Mouse (Mus musculus): ENCODE measurements around the gene Mctp2. TPM values are rescaled to one million over a fixed set of nuclear protein-coding genes. Genes with fewer than 3 reads are reported as not detected.

Mctp2 gene
- polyA plus RNA-seq, 1 experiment = 3.7 TPM

DNA sequence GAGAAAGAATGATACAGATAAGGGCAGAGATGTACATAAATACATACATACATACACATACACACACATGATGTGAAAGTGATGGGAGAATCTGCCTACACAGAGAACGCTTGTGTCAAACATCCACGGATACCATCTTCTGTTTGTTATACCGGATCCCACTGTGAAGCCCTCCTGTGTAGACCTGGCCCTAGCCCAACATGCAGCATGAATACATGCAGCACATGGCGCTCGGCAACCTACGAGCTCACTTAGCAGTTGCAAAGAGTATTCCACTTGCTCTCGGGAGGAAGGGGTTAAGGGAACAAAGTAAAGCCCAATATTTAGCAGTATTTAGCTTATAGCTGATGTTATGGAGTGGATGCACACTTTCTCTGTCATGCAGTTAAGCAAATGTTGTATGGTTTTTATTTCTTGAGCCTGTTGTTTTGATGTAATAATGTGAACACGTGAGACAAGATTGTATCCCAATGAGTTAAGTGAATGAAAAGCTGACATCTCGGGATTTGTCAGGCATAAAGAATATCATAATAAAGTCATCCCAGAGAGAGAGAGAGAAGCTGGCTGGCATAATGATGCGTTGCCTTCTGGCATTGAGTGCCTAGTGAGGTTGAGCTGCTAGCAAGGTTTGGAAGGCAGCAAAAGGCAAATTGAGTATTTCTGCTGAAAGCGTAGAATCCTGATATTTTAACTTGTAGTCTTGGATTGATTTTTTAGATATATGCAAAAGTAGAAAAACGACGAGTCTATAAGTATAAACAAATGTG, 234.8 kb downstream of the Mctp2 start:
- no peak overlapping the region for H3K27ac ChIP-seq (ENCODE audit: control insufficient read depth, insufficient read depth, low read length)
- no peaks in the 10 kb centered on the region for H3K4me1 ChIP-seq (replicated peaks; ENCODE audit: control insufficient read depth, insufficient read depth, low read length)
- no peak for TF ChIP-seq POLR2A (IDR thresholded peaks at IDR 0.05; ENCODE audit: control insufficient read depth, extremely low read depth, insufficient read depth, low read length, poor library complexity)
- no peak for TF ChIP-seq CTCF (IDR thresholded peaks at IDR 0.05; ENCODE audit: borderline replicate concordance, control insufficient read depth, extremely low read depth, insufficient read depth, low read length, poor library complexity)
- no peaks in the 10 kb centered on the region for H3K27me3 ChIP-seq (ENCODE audit: control insufficient read depth, insufficient read depth, low read length)
- no peak overlapping the region for H3K4me3 ChIP-seq (ENCODE audit: control insufficient read depth, insufficient read depth, low read length)
- H3K36me3 ChIP-seq (ENCODE audit: control insufficient read depth, insufficient read depth, low read length) = no peaks in the 10 kb centered on the region
- WGBS = 96% methylated on average over 13 of the region's 13 CpGs
- no peak for DNase-seq

DNA sequence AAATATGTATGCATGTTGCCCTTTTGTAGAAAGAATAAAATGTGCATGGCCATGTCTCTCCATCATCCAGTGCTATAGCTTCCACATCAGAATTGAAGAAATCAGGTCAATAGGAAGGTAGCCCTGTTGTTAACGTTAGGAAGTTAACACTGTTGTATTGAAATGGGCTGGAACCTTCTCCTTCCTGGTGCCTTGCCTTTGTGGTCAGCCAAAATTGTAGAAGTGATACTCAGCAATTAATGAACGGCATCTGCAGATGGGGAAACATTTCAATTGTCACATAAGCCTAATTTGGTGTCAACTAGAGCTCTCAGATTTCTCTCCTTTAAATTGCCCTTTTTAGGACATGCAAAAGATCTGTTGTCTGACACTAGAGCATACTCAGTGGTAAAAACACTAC, 238.0 kb downstream of the Mctp2 start:
- Histone ChIP-seq H3K4me3 (ENCODE audit: control insufficient read depth, insufficient read depth, low read length) (no peak overlapping the region), H3K36me3 (ENCODE audit: control insufficient read depth, insufficient read depth, low read length) (no peaks in the 10 kb centered on the region), H3K4me1 (replicated peaks; ENCODE audit: control insufficient read depth, insufficient read depth, low read length) (no peaks in the 10 kb centered on the region), H3K27me3 (ENCODE audit: control insufficient read depth, insufficient read depth, low read length) (no peaks in the 10 kb centered on the region), H3K27ac (ENCODE audit: control insufficient read depth, insufficient read depth, low read length) (no peak overlapping the region)
- WGBS = 40% methylated on average over 2 of the region's 2 CpGs
- DNase-seq = no peak
- no peak for TF ChIP-seq POLR2A (IDR thresholded peaks at IDR 0.05; ENCODE audit: control insufficient read depth, extremely low read depth, insufficient read depth, low read length, poor library complexity)
- TF ChIP-seq CTCF (IDR thresholded peaks at IDR 0.05; ENCODE audit: borderline replicate concordance, control insufficient read depth, extremely low read depth, insufficient read depth, low read length, poor library complexity) = no peak

DNA sequence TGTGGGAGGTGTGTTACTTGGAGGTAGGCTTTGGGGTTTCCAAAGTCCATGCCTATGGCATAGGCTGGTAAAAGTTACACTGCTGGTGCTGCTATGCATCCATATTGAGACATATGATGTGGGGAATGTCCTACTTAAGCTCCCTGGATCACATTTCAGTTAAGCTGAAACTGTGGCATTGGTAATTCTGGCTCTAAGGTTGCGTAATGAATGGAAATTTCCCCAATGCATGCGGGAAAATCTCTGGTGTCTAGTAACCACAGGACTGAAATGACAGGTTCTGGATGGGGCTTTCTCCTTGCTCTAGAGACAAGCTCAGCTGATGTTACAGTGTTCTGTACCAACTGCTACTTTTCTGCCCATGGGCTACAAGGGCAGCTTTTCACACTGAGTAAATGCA, 240.1 kb downstream of the Mctp2 start:
- 92% methylated on average over 2 of the region's 2 CpGs for WGBS
- H3K27ac ChIP-seq (ENCODE audit: control insufficient read depth, insufficient read depth, low read length) = no peak overlapping the region
- H3K4me3 ChIP-seq (ENCODE audit: control insufficient read depth, insufficient read depth, low read length) = no peak overlapping the region
- H3K36me3 ChIP-seq (ENCODE audit: control insufficient read depth, insufficient read depth, low read length) = no peaks in the 10 kb centered on the region
- no peak for DNase-seq
- H3K27me3 ChIP-seq (ENCODE audit: control insufficient read depth, insufficient read depth, low read length) = no peaks in the 10 kb centered on the region
- no peak for TF ChIP-seq POLR2A (IDR thresholded peaks at IDR 0.05; ENCODE audit: control insufficient read depth, extremely low read depth, insufficient read depth, low read length, poor library complexity)
- TF ChIP-seq CTCF (IDR thresholded peaks at IDR 0.05; ENCODE audit: borderline replicate concordance, control insufficient read depth, extremely low read depth, insufficient read depth, low read length, poor library complexity) = no peak
- H3K4me1 ChIP-seq (replicated peaks; ENCODE audit: control insufficient read depth, insufficient read depth, low read length) = no peaks in the 10 kb centered on the region

GRCm38 (mm10) chr7:72051759-72052158, 254.6 kb downstream of the Mctp2 start:
- TF ChIP-seq CTCF (IDR thresholded peaks at IDR 0.05; ENCODE audit: borderline replicate concordance, control insufficient read depth, extremely low read depth, insufficient read depth, low read length, poor library complexity) = no peak
- no peak for TF ChIP-seq POLR2A (IDR thresholded peaks at IDR 0.05; ENCODE audit: control insufficient read depth, extremely low read depth, insufficient read depth, low read length, poor library complexity)
- Histone ChIP-seq H3K36me3 (ENCODE audit: control insufficient read depth, insufficient read depth, low read length) (no peaks in the 10 kb centered on the region), H3K27me3 (ENCODE audit: control insufficient read depth, insufficient read depth, low read length) (no peaks in the 10 kb centered on the region), H3K4me3 (ENCODE audit: control insufficient read depth, insufficient read depth, low read length) (no peak overlapping the region), H3K27ac (ENCODE audit: control insufficient read depth, insufficient read depth, low read length) (no peak overlapping the region), H3K4me1 (replicated peaks; ENCODE audit: control insufficient read depth, insufficient read depth, low read length) (no peaks in the 10 kb centered on the region)
- no peak for DNase-seq
- WGBS = 91% methylated on average over 2 of the region's 2 CpGs

GRCm38 (mm10) chr7:72047588-72048585, 258.5 kb downstream of the Mctp2 start:
- Histone ChIP-seq H3K36me3 (ENCODE audit: control insufficient read depth, insufficient read depth, low read length) (no peaks in the 10 kb centered on the region), H3K4me1 (replicated peaks; ENCODE audit: control insufficient read depth, insufficient read depth, low read length) (no peaks in the 10 kb centered on the region), H3K27ac (ENCODE audit: control insufficient read depth, insufficient read depth, low read length) (no peak overlapping the region), H3K27me3 (ENCODE audit: control insufficient read depth, insufficient read depth, low read length) (no peaks in the 10 kb centered on the region), H3K4me3 (ENCODE audit: control insufficient read depth, insufficient read depth, low read length) (no peak overlapping the region)
- DNase-seq = no peak
- 88% methylated on average over 20 of the region's 20 CpGs for WGBS
- TF ChIP-seq POLR2A (IDR thresholded peaks at IDR 0.05; ENCODE audit: control insufficient read depth, extremely low read depth, insufficient read depth, low read length, poor library complexity) (no peak), CTCF (IDR thresholded peaks at IDR 0.05; ENCODE audit: borderline replicate concordance, control insufficient read depth, extremely low read depth, insufficient read depth, low read length, poor library complexity) (no peak)
